Mouse (Mus musculus) small intestine, adult 2 months (tissue): Measurements from ENCODE around the gene Klhl10.

Experiments used
- CTCF ChIP-seq: fragments of 200-500 bp; IDR thresholded peaks from 2 replicates; pipeline ENCODE4 v1.5.1; 2012; ENCODE audit warnings: low read depth, mild to moderate bottlenecking, control low read depth, inconsistent platforms, low read length, moderate library complexity, mixed read lengths; ENCODE audit not compliant: insufficient replicate concordance, insufficient read length; ENCODE audit errors: extremely low read depth
- POLR2A ChIP-seq: fragments of 200-500 bp; IDR thresholded peaks from 2 replicates; pipeline ENCODE4 v1.6.1; 2012; ENCODE audit warnings: low read depth, mild to moderate bottlenecking, control low read depth, inconsistent platforms, low read length, moderate library complexity

DNA sequence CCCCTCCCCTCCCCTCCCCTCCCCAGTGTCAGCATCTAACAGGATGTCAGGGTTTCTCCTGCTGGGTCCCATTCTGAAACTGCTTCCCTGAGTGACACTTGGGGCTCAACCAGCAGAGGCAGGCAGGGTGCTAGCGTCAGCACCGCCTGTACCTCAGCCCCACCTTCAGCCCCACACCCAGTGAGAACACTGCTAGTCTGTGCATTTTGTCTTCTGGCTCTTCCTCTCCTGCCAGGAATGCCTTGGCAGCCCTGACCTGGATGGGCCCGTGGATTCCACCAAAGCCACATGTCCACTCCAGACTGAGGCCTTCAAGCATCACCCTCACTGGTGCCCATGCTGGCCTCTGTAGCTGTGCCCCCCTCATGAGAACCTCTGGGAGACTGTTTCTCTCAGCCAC is 32.0 kb upstream of the Klhl10 start:
- no peak for TF ChIP-seq CTCF
- no peak for TF ChIP-seq POLR2A
